In the genomic region with DNA sequence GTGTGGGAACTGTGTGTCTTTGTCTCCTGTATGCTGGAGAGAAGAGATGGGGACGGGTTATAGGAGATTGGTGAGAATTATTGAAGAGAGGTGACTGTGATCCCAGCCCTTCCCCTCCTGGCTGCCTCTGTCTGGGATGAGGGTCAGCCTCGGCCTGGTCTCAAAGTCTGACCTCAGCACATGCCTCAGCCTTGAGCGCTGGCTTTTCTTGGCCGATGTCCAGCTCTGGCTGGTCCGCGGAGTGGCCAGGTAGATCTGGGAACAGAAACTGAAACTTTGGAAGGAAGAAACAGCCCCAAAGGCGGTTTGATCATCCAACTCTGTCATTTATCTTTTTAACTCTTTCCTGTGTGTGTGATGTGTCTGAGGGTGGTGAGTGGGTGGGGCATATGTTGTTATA, we compare ENCODE assay signal across 11 mouse cellular contexts. TPM values are rescaled to one million over a fixed set of nuclear protein-coding genes. Genes with fewer than 3 reads are reported as not detected.
DNase-seq lines count a peak whose midpoint lies in the region; ATAC-seq lines count a peak whose summit lies in the region.
"Had no signal": no experiment of that assay in that cellular context is flagged by ENCODE, and none has a peak within 500 bp of the region (broad histone marks: within the 10 kb centered on the region; RNA-seq: fewer than 3 reads in every experiment).

No protein-coding gene starts in this region.

- 0 out of 2 replicates have a peak overlapping the region, but pooled peaks have one; percentile 28 for H3K27ac ChIP-seq in neural tube, embryonic 13.5 days (replicated peaks)
- peak overlapping the region; percentile 60; the same call in 1 of the 2 replicates for H3K27ac ChIP-seq in liver, embryonic 15.5 days (replicated peaks)
- H3K27ac ChIP-seq: hindbrain, embryonic 10.5 days; lung, embryonic 15.5 days had no signal

- ATAC-seq in neural tube, embryonic 13.5 days (ENCODE audit: low read depth), result no peak
- ATAC-seq in liver, embryonic 15.5 days (ENCODE audit: insufficient read depth), result peak; percentile 19; the same call in 1 of the 2 replicates

- no peak overlapping the region for H3K9ac ChIP-seq in neural tube, embryonic 13.5 days
- H3K9ac ChIP-seq in liver, embryonic 15.5 days, result no peak overlapping the region
- H3K9ac ChIP-seq: lung, embryonic 15.5 days had no signal

- H3K36me3 ChIP-seq in neural tube, embryonic 13.5 days, result no peaks in the 10 kb centered on the region
- H3K36me3 ChIP-seq in liver, embryonic 15.5 days (replicated peaks), result no peaks in the 10 kb centered on the region
- H3K36me3 ChIP-seq: hindbrain, embryonic 10.5 days; lung, embryonic 15.5 days had no signal

- H3K4me3 ChIP-seq in neural tube, embryonic 13.5 days, result no peak overlapping the region
- no peak overlapping the region for H3K4me3 ChIP-seq in liver, embryonic 15.5 days (replicated peaks)
- H3K4me3 ChIP-seq: hindbrain, embryonic 10.5 days; lung, embryonic 15.5 days had no signal

- no peaks in the 10 kb centered on the region for H3K9me3 ChIP-seq in neural tube, embryonic 13.5 days
- no peaks in the 10 kb centered on the region for H3K9me3 ChIP-seq in liver, embryonic 15.5 days (replicated peaks)
- H3K9me3 ChIP-seq: hindbrain, embryonic 10.5 days; lung, embryonic 15.5 days had no signal

- DNase-seq in neural tube, embryonic 10.5 days (ENCODE audit: extremely low spot score, low spot score), result no peak
- DNase-seq in kidney, adult 18-20 months, result peak; percentile 74
- peak; percentile 76 for DNase-seq in yolk sac, embryonic 10.5 days (ENCODE audit: low spot score)
- no peak for DNase-seq in right cerebral cortex, postnatal 14 days
- DNase-seq in thymus, postnatal 25 days, result no peak
- DNase-seq: cerebellum, adult 8-10 months; thymus, adult 18-20 months had no signal

- H3K27me3 ChIP-seq in neural tube, embryonic 13.5 days, result 0 out of 2 replicates have a peak, but pooled peaks cover 3% of the 10 kb centered on the region
- H3K27me3 ChIP-seq in liver, embryonic 15.5 days, result peaks cover 51% of the 10 kb centered on the region

- H3K4me2 ChIP-seq in neural tube, embryonic 13.5 days, result no peak overlapping the region
- no peak overlapping the region for H3K4me2 ChIP-seq in liver, embryonic 15.5 days
- H3K4me2 ChIP-seq: lung, embryonic 15.5 days had no signal

- 77% methylated on average over 7 of the region's 7 CpGs for WGBS in neural tube, embryonic 13.5 days
- WGBS in liver, embryonic 15.5 days (ENCODE audit: insufficient replicate concordance), result 55% methylated on average over 7 of the region's 7 CpGs

- peaks cover 29% of the 10 kb centered on the region for H3K4me1 ChIP-seq in neural tube, embryonic 13.5 days (replicated peaks)
- peaks cover 17% of the 10 kb centered on the region for H3K4me1 ChIP-seq in liver, embryonic 15.5 days (replicated peaks)

RNA-seq across cellular contexts. Expression of gene Asap3, which starts 7.5 kb away (rescaled TPM):
- 8.6 and 8.8 TPM in 2 replicates for polyA plus RNA-seq in neural tube, embryonic 13.5 days (2015; fragmentation: Nextera tagmentation; extraction: Ambion mirVana)
- polyA plus RNA-seq in liver, embryonic 15.5 days (2015; fragmentation: Nextera tagmentation; extraction: Ambion mirVana), result 2.5 and 3.0 TPM in 2 replicates

RNA-seq across cellular contexts. Expression of gene Tcea3, which starts 33.9 kb away (rescaled TPM):
- 1.9 and 2.6 TPM in 2 replicates for polyA plus RNA-seq in neural tube, embryonic 13.5 days (2015; fragmentation: Nextera tagmentation; extraction: Ambion mirVana)
- 19.2 and 20.9 TPM in 2 replicates for polyA plus RNA-seq in liver, embryonic 15.5 days (2015; fragmentation: Nextera tagmentation; extraction: Ambion mirVana)

RNA-seq across cellular contexts. Expression of gene E2f2, which starts 41.4 kb away (rescaled TPM):
- 2.5 and 3.3 TPM in 2 replicates for polyA plus RNA-seq in neural tube, embryonic 13.5 days (2015; fragmentation: Nextera tagmentation; extraction: Ambion mirVana)
- polyA plus RNA-seq in liver, embryonic 15.5 days (2015; fragmentation: Nextera tagmentation; extraction: Ambion mirVana), result 85.3 and 95.6 TPM in 2 replicates

Comparison
In these comparisons a context has a peak if more than half of its experiments do, and no peak if none do; other contexts are left out.
1. DNase-seq: peak in kidney, adult 18-20 months (single experiment) and yolk sac, embryonic 10.5 days (single experiment); none in neural tube, embryonic 10.5 days (single experiment), right cerebral cortex, postnatal 14 days (single experiment) and thymus, postnatal 25 days (single experiment).
2. RNA of gene E2f2, which starts 41.4 kb away (polyA plus RNA-seq): 85.3 to 95.6 TPM in liver, embryonic 15.5 days; 2.5 to 3.3 TPM in neural tube, embryonic 13.5 days; every median in the first group is over 10 times any median in the second.